Mouse (Mus musculus) limb, embryonic 14.5 days (tissue): ENCODE results near the gene Brpf1. TPM values are rescaled to one million over a fixed set of nuclear protein-coding genes. Genes with fewer than 3 reads are reported as not detected.
A peak's percentile ranks its signal among the peaks of the same experiment; 100 is the strongest.

Source experiments
- ATAC-seq: fragments of 200-750 bp; cut with Nextera tagmentation; 2 replicates; pipeline ENCODE4 v1.8.0; 2017; ENCODE audit warnings: low read depth, moderate number of reproducible peaks, moderate TSS enrichment; ENCODE audit not compliant: low FRiP score
- DNase-seq: peaks from one replicate; pipeline ENCODE4 v3.0.0-alpha.2; 2015; ENCODE audit warnings: low spot score
- H3K27ac ChIP-seq: fragments of 300-500 bp; sonication (generic); replicated peaks from 2 replicates; pipeline ENCODE4 v1.5.1; 2014; ENCODE audit warnings: low read depth, mild to moderate bottlenecking, low read length, moderate library complexity, mixed read lengths
- H3K27me3 ChIP-seq: fragments of 300-500 bp; sonication (generic); 2 replicates; pipeline ENCODE4 v1.6.1; 2014; ENCODE audit warnings: low read length, mixed read lengths; ENCODE audit not compliant: control insufficient read depth, insufficient read depth
- H3K36me3 ChIP-seq: fragments of 300-500 bp; sonication (generic); 2 replicates; pipeline ENCODE4 v1.6.1; 2014; ENCODE audit warnings: mild to moderate bottlenecking, low read length, moderate library complexity, mixed read lengths; ENCODE audit not compliant: control insufficient read depth, insufficient read depth
- H3K4me1 ChIP-seq: fragments of 300-500 bp; sonication (generic); 2 replicates; pipeline ENCODE4 v1.6.1; 2014; ENCODE audit warnings: antibody characterized with exemption, low read length, mixed read lengths; ENCODE audit not compliant: control insufficient read depth, insufficient read depth
- H3K4me2 ChIP-seq: fragments of 300-500 bp; sonication (generic); replicated peaks from 2 replicates; pipeline ENCODE4 v1.6.1; 2014; ENCODE audit warnings: low read depth, mild to moderate bottlenecking, low read length, moderate library complexity; ENCODE audit not compliant: severe bottlenecking
- H3K4me3 ChIP-seq: fragments of 300-500 bp; sonication (generic); replicated peaks from 2 replicates; pipeline ENCODE4 v1.5.1; 2014; ENCODE audit warnings: low read length
- H3K9ac ChIP-seq: fragments of 300-500 bp; sonication (generic); 2 replicates; pipeline ENCODE4 v1.6.1; 2014; ENCODE audit warnings: mild to moderate bottlenecking, low read depth, low read length, moderate library complexity; ENCODE audit not compliant: severe bottlenecking
- H3K9me3 ChIP-seq: fragments of 300-500 bp; sonication (generic); 2 replicates; pipeline ENCODE4 v1.6.1; 2016; ENCODE audit warnings: low read length; ENCODE audit not compliant: control insufficient read depth
- POLR2A ChIP-seq: fragments of 200-500 bp; IDR thresholded peaks from 2 replicates; pipeline ENCODE4 v1.8.0; 2012; ENCODE audit warnings: inconsistent platforms, mild to moderate bottlenecking, moderate library complexity, borderline replicate concordance; ENCODE audit not compliant: insufficient read depth, insufficient read length; ENCODE audit errors: extremely low read depth
- WGBS: fragments of 180-500 bp; shearing (Covaris S2); extraction: QIAGEN DNeasy Blood & Tissue Kit; methylation state at CpG from one replicate; pipeline ENCODE4 v1.1.7; 2014; 5-methylcytosine and 5-hydroxymethylcytosine counted together
- polyA plus RNA-seq, 2 experiments: library from polyadenylated mRNA; depleted of rRNA in 1 of 2; stranded (reverse) in 1 of 2; unstranded in 1 of 2; fragments of >200 nt; fragmentation: Nextera tagmentation in 1 of 2; extraction: Ambion mirVana in 1 of 2; gene quantifications; 2 replicates each; pipeline versions ENCODE4 v1.2.1 to v1.2.3; 2012 to 2014

Brpf1 gene
- 35.7 and 36.5 TPM in 2 replicates for polyA plus RNA-seq (2012; rRNA removed)
- polyA plus RNA-seq (2014; fragmentation: Nextera tagmentation; extraction: Ambion mirVana), result 20.6 and 22.0 TPM in 2 replicates

- peak; percentile 68 for ATAC-seq
- H3K9me3 ChIP-seq, result no peaks in the 10 kb centered on the region
- peak within 1 kb of the TSS; percentile 92 for H3K9ac ChIP-seq
- peak within 1 kb of the TSS; percentile 99 for H3K27ac ChIP-seq
- H3K4me1 ChIP-seq, result peaks cover 14% of the 10 kb centered on the region
- peak within 1 kb of the TSS; percentile 95 for H3K4me2 ChIP-seq
- H3K27me3 ChIP-seq, result no peaks in the 10 kb centered on the region
- DNase-seq, result no peak
- WGBS, result under 1% methylated on average over 32 of the region's 32 CpGs
- peak within 1 kb of the TSS; percentile 95 for H3K4me3 ChIP-seq
- peaks cover 17% of the 10 kb centered on the region for H3K36me3 ChIP-seq
- TF ChIP-seq POLR2A, result no peak
Measured at GRCm38 (mm10) chr6:113306986-113307349, at the start of gene Brpf1. Gene Brpf1, plus strand, starts transcription at chr6:113307137.

GRCm38 (mm10) chr6:113261174-113261858 lies 45.6 kb upstream of the Brpf1 start:
- H3K4me2 ChIP-seq, result no peak overlapping the region
- no peak for ATAC-seq
- H3K9ac ChIP-seq, result no peak overlapping the region
- H3K36me3 ChIP-seq, result peaks cover 92% of the 10 kb centered on the region
- 73% methylated on average over 8 of the region's 8 CpGs for WGBS
- H3K4me3 ChIP-seq, result no peak overlapping the region
- no peaks in the 10 kb centered on the region for H3K4me1 ChIP-seq
- TF ChIP-seq POLR2A, result no peak
- no peaks in the 10 kb centered on the region for H3K27me3 ChIP-seq
- H3K9me3 ChIP-seq, result no peaks in the 10 kb centered on the region
- H3K27ac ChIP-seq, result no peak overlapping the region
- DNase-seq, result no peak

GRCm38 (mm10) chr6:113263531-113263930 lies 43.4 kb upstream of the Brpf1 start:
- peaks cover 95% of the 10 kb centered on the region for H3K36me3 ChIP-seq
- WGBS, result 83% methylated on average over 6 of the region's 6 CpGs
- H3K4me2 ChIP-seq, result no peak overlapping the region
- no peaks in the 10 kb centered on the region for H3K9me3 ChIP-seq
- ATAC-seq (no peak), DNase-seq (no peak)
- H3K9ac ChIP-seq, result no peak overlapping the region
- H3K27me3 ChIP-seq, result no peaks in the 10 kb centered on the region
- no peak overlapping the region for H3K27ac ChIP-seq
- no peaks in the 10 kb centered on the region for H3K4me1 ChIP-seq
- TF ChIP-seq POLR2A, result no peak
- no peak overlapping the region for H3K4me3 ChIP-seq

GRCm38 (mm10) chr6:113264429-113264828 lies 42.5 kb upstream of the Brpf1 start:
- 93% methylated on average over 8 of the region's 8 CpGs for WGBS
- no peak overlapping the region for H3K27ac ChIP-seq
- no peaks in the 10 kb centered on the region for H3K27me3 ChIP-seq
- H3K9ac ChIP-seq, result no peak overlapping the region
- DNase-seq, result no peak
- no peak overlapping the region for H3K4me2 ChIP-seq
- ATAC-seq, result no peak
- no peak overlapping the region for H3K4me3 ChIP-seq
- no peaks in the 10 kb centered on the region for H3K4me1 ChIP-seq
- H3K36me3 ChIP-seq, result peaks cover 96% of the 10 kb centered on the region
- TF ChIP-seq POLR2A, result no peak
- H3K9me3 ChIP-seq, result no peaks in the 10 kb centered on the region

GRCm38 (mm10) chr6:113266996-113267655 lies 39.8 kb upstream of the Brpf1 start:
- TF ChIP-seq POLR2A, result no peak
- Histone ChIP-seq H3K9ac (no peak overlapping the region), H3K4me3 (no peak overlapping the region), H3K4me2 (no peak overlapping the region), H3K9me3 (no peaks in the 10 kb centered on the region), H3K4me1 (no peaks in the 10 kb centered on the region), H3K27ac (no peak overlapping the region), H3K27me3 (no peaks in the 10 kb centered on the region), H3K36me3 (peaks cover 96% of the 10 kb centered on the region)
- ATAC-seq (no peak), DNase-seq (no peak)
- WGBS, result 87% methylated on average over 7 of the region's 7 CpGs
